Mouse (Mus musculus) liver, postnatal 0 days (tissue): Measurements from ENCODE around the gene Scamp3.
A peak's percentile ranks its signal among the peaks of the same experiment; 100 is the strongest.

ENCODE experiments used
- CTCF ChIP-seq: sonication (generic); IDR thresholded peaks from 2 replicates; pipeline ENCODE4 v1.5.1; 2016; ENCODE audit warnings: antibody characterized with exemption, low read depth
- EP300 ChIP-seq: IDR thresholded peaks from 2 replicates; pipeline ENCODE4 v1.6.1; 2016; ENCODE audit warnings: antibody characterized with exemption, low read depth, mild to moderate bottlenecking

- TF ChIP-seq CTCF = peak; percentile 70
- TF ChIP-seq EP300 = no peak
Observed at GRCm38 (mm10) chr3:89195979-89196877, 19.0 kb downstream of the Scamp3 start.
